Mouse (Mus musculus) c-Kit-negative CD71-positive TER-119-positive erythroid progenitor cells, embryonic 14.5 days (primary cell): ENCODE data around the gene Mmaa.

Experiments
- DNase-seq: peaks from one replicate; pipeline ENCODE4 v3.0.0-alpha.2; 2013; ENCODE audit warnings: low read depth, low spot score

Gene Mmaa

DNA sequence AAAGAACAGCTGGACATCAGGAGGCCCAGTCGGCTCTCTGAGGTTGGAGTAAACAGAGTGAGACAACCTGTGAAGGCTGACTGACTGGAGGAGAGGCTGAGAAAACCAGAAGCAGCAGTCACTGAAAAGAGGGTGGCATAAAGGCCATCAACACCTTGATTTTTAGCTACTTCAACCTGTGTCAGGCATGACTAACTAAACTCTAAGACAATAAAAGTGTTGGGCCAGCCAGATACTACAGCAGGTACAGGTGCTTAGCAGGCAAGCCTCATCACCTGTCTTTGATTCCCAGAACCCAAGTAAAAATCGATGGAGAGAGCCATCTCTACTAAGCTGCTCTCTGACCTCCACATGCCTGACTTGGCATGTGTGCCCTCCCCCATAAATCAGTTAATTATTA lies 6.1 kb downstream of the Mmaa start:
- no peak for DNase-seq

GRCm38 (mm10) chr8:79288250-79288649 lies 6.5 kb downstream of the Mmaa start:
- no peak for DNase-seq

DNA sequence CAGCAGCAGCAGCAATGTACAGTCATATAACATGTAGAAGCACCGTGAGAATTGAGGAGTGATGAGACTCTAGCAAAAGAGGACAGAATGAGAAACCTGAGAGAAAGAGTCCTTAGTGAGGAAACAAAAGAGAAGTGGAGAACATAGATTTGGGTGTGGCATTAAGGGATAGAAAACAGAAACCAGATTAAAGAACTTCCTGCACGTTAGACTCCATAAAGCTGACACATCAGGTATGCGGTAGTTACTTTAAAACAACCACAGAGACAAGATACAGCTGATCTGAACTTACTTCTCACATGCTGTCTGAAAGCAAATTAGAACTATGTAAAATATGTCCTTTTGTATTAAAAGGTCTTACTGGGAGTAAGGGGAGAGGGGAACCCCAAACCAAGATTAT lies 8.3 kb downstream of the Mmaa start:
- no peak for DNase-seq

- no peak for DNase-seq
Observed at GRCm38 (mm10) chr8:79284626-79285025, 10.1 kb downstream of the Mmaa start.

- no peak for DNase-seq
Observed at GRCm38 (mm10) chr8:79281376-79281890, 13.3 kb downstream of the Mmaa start.

GRCm38 (mm10) chr8:79277264-79277870 lies 17.4 kb downstream of the Mmaa start:
- no peak for DNase-seq

DNA sequence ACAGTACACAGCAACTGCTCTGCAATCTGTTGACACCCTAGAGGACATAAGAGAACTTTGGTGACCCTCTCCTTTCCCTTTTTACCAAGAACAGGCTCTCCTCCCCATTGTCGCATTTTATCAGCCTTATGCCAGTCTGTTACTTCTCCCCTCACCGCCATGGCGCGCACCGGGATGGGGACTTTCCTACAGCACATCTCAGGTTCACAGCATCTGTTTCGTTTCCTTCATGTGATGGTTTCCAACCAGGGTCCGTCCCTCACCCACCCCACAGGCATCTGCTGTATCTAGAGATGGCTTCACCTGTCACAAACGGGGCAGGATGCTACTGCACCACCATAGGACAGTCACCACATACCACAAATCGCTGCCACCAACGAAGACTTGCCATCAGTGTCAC lies 19.8 kb downstream of the Mmaa start:
- DNase-seq = no peak

GRCm38 (mm10) chr8:79273776-79274175 lies 21.0 kb downstream of the Mmaa start:
- DNase-seq = no peak

DNA sequence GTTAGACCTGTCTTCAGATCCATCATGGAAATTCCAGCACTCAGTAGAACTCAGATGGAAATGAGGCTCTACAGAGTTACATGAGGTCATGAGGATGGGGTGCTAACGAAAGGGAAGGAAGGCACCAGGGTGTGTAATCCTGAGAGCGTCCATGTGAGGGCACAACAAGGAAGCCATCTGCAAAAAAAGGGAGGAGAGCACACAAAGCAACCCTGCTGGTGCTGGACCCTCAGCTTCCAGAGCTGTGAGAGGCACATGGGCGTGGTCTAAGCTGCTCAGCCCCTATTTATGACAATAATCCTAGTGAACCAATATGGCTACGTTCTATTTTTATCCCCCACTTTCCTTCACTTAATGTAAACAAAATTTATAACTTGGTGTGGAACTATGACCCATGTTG lies 22.1 kb downstream of the Mmaa start:
- DNase-seq = no peak

GRCm38 (mm10) chr8:79268921-79269320 lies 25.8 kb downstream of the Mmaa start:
- DNase-seq = no peak

- no peak for DNase-seq
Observed at GRCm38 (mm10) chr8:79261920-79262319, 32.8 kb downstream of the Mmaa start.

DNA sequence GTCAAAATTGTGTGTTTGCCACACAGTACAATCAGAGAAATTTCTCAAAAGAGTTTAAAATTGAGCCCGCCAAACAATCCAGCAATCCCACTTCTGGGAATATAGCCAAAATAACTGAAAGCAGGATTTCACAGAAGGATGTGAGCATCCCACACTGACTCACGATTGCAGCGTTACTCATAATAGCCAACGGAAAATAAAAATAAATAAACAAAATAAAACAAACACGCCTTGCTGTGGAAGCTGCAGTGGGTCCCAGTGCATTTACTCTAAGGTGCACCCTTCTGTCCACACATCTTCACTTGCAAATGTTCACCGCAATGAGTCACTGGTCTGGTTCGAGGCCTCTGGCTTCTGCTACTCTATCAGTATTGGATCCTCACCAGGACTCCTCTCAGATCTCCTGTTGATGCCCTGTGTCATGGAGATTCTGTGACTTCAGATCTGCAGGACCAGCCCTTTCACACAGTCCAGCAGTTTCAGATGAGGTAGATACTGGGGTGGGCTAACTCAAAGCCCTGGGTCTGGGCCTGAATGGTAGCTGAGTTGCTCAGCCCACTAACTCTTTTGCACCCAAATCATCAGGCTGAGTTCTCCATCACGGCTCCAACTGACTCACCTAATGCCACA lies 38.5 kb downstream of the Mmaa start:
- DNase-seq = no peak

DNA sequence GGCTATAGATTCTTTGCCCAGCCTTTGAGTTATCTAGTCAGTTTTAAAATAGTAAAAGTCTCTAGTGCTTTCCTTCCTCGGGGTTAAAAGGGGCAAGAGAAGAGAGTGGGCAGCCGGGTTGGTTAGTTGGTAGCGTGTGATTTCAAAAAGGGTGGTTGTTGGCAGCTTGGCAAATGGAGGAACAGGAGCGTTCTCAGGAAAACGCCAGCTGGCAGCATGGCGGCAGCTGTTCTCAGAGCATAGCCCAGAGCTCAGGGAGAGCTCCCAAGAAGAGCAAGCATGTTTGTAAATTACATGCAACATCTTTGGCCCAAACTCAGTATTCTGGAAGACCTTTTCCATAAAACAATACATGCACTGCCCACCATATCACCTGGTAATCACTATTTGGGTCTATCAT lies 41.0 kb downstream of the Mmaa start:
- DNase-seq = no peak

GRCm38 (mm10) chr8:79248470-79248869 lies 46.3 kb downstream of the Mmaa start, which contains the start of gene 1700011L22Rik:
Gene 1700011L22Rik (minus strand): TSS chr8:79248570.
- DNase-seq = no peak

DNA sequence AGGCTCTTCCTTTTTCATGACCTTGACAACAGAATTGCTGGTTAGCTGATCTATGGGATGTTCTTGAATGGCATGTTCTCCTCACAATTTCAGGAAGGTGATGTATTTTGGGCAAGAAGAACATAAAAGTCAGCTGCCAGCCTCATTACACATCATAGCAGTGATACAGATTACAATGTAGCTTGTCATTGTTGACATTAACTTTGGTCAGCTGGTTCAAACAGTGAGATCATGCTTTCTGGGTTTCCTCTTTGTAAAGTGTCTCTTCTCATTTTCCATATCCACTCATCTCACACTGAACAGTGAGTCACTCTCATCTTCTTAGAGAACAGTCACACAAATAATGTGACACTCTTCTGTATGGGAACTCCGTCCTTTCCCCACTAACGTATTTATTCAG lies 51.3 kb downstream of the Mmaa start:
- DNase-seq = no peak

DNA sequence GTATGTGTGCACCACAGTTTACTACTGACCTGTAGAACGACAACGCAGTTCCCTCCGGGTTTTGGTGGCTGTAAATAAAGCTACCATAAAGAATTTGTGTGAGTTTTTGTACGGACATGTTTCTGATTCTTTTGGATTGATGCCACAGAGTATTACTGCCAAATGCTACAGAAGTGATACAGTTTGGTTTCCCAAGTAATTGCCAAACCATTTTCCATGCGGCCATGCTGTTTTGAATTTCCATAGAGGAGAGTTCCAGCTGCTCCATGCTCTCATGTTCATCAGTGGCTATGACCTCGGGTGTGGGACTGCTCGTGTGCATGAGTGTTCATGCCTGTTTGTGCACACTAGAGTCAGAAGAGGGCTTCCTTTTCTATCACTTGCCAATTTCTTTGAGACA lies 54.7 kb downstream of the Mmaa start:
- no peak for DNase-seq

- DNase-seq = no peak
Observed at GRCm38 (mm10) chr8:79239320-79239719, 55.4 kb downstream of the Mmaa start.

- DNase-seq = no peak
Observed at GRCm38 (mm10) chr8:79229266-79229888, 65.4 kb downstream of the Mmaa start.

GRCm38 (mm10) chr8:79227916-79228315 lies 66.8 kb downstream of the Mmaa start:
- DNase-seq = no peak

- DNase-seq = no peak
Observed at GRCm38 (mm10) chr8:79227194-79227593, 67.5 kb downstream of the Mmaa start.

- no peak for DNase-seq
Observed at GRCm38 (mm10) chr8:79226046-79226445, 68.7 kb downstream of the Mmaa start.

DNA sequence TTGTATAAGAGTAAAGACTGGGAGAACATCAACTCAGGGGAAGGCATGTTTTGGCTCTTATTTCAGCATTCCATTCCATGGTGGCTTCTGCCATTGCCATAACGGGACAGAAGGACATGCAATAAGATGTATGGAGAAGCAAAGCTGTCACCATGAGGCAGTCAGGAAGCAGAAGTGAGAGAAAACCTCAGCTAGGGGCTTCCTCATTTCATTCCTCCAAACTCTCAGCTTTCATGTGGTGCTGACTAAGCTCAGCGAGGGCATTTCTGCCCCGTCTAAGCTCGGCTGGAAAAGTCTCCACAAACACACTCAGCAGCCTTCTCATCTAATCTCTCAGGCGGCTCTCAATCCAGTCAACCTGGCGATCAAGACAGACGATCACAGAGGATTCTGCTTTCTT lies 69.2 kb downstream of the Mmaa start:
- no peak for DNase-seq

DNA sequence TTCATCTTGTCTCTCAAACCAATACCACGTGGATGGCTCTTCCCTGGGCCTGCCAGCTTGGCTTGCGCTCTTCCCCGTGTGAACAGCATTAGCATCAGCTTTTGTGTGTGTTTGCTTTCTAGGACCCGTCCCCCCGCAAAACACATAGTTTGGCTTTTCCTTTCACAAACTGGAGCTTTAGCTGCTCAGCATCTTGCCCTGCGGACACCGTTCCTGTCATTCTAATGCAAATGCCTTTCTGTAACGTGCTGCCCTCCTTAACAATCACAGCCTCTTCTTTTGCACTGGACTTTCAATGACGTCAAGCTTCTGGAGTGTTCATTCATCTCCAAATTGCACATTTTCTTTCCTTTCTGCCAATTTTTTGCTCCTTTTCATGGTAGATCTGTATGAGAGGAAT lies 70.4 kb downstream of the Mmaa start:
- no peak for DNase-seq
